In genomic region chr11:86532834-86533233, GRCm38 (mm10) we compare ENCODE assay signal across 8 mouse cellular contexts. TPM values are rescaled to one million over a fixed set of nuclear protein-coding genes. Genes with fewer than 3 reads are reported as not detected.
A peak's percentile ranks its signal among the peaks of the same experiment; 100 is the strongest.
DNase-seq lines count a peak whose midpoint lies in the region; ATAC-seq and TF ChIP-seq lines count a peak whose summit lies in the region.

No protein-coding gene starts in this region.

- peaks cover 45% of the 10 kb centered on the region for H3K36me3 ChIP-seq in heart, postnatal 0 days (replicated peaks; ENCODE audit: control insufficient read depth, insufficient read depth, low read length)
- peaks cover 44% of the 10 kb centered on the region for H3K36me3 ChIP-seq in heart, embryonic 12.5 days
- peaks cover 7% of the 10 kb centered on the region; the same call in 1 of the 2 replicates for H3K36me3 ChIP-seq in forebrain, embryonic 16.5 days (ENCODE audit: control insufficient read depth, insufficient read depth)

- no peak for ATAC-seq in heart, postnatal 0 days (ENCODE audit: insufficient read depth, low read depth)
- no peak for ATAC-seq in heart, embryonic 12.5 days (ENCODE audit: insufficient number of reproducible peaks, low FRiP score)
- ATAC-seq in hematopoietic stem cell, adult 5-6 weeks (replicated peaks in 1 of 2; ENCODE audit: insufficient read depth in 1 of 2, low FRiP score in 2 of 2, low TSS enrichment in 1 of 2, low read depth in 1 of 2, poor library complexity in 2 of 2, severe bottlenecking in 2 of 2) = peak; percentile 53 to 68; a peak in 2 of 4 replicates
- no peak for ATAC-seq in forebrain, embryonic 16.5 days

- H3K4me2 ChIP-seq in heart, postnatal 0 days (ENCODE audit: low read depth, low read length) = no peak overlapping the region
- H3K4me2 ChIP-seq in heart, embryonic 12.5 days = no peak overlapping the region
- no peak overlapping the region for H3K4me2 ChIP-seq in forebrain, embryonic 16.5 days (ENCODE audit: low read length)

- no peak overlapping the region for H3K9ac ChIP-seq in heart, postnatal 0 days (replicated peaks; ENCODE audit: low read depth, low read length)
- H3K9ac ChIP-seq in heart, embryonic 12.5 days = no peak overlapping the region
- no peak overlapping the region for H3K9ac ChIP-seq in forebrain, embryonic 16.5 days (replicated peaks; ENCODE audit: low read depth, low read length)

- no peaks in the 10 kb centered on the region for H3K9me3 ChIP-seq in heart, postnatal 0 days (replicated peaks; ENCODE audit: control insufficient read depth, low read length)
- no peaks in the 10 kb centered on the region for H3K9me3 ChIP-seq in heart, embryonic 12.5 days (replicated peaks)
- no peaks in the 10 kb centered on the region for H3K9me3 ChIP-seq in forebrain, embryonic 16.5 days (ENCODE audit: control insufficient read depth, low read length)

- no peak overlapping the region for H3K27ac ChIP-seq in heart, postnatal 0 days (ENCODE audit: low read depth)
- no peak overlapping the region for H3K27ac ChIP-seq in heart, embryonic 12.5 days (ENCODE audit: poor library complexity, severe bottlenecking)
- no peak overlapping the region for H3K27ac ChIP-seq in forebrain, embryonic 16.5 days (ENCODE audit: low read length)

- DNase-seq in heart, postnatal 0 days (ENCODE audit: low spot score) = peak; percentile 27
- DNase-seq in B cell, adult 2 months = peak; percentile 45 to 48
- peak; percentile 17 for DNase-seq in MN1 (ENCODE audit: low spot score)
- DNase-seq in layer of hippocampus, adult 9-10 months (ENCODE audit: low spot score) = no peak
- DNase-seq in layer of hippocampus, adult 11-12 months (ENCODE audit: low spot score) = no peak

- TF ChIP-seq CTCF in heart, postnatal 0 days (IDR thresholded peaks at IDR 0.05; ENCODE audit: low read depth) = peak; percentile 50

- no peak overlapping the region for H3K4me3 ChIP-seq in heart, postnatal 0 days (ENCODE audit: low read depth, low read length)
- H3K4me3 ChIP-seq in heart, embryonic 12.5 days = no peak overlapping the region
- H3K4me3 ChIP-seq in forebrain, embryonic 16.5 days (replicated peaks; ENCODE audit: low read length) = no peak overlapping the region

- no peaks in the 10 kb centered on the region for H3K27me3 ChIP-seq in heart, postnatal 0 days (ENCODE audit: control insufficient read depth, insufficient read depth, low read length)
- no peaks in the 10 kb centered on the region for H3K27me3 ChIP-seq in heart, embryonic 12.5 days (replicated peaks)
- no peaks in the 10 kb centered on the region for H3K27me3 ChIP-seq in forebrain, embryonic 16.5 days (replicated peaks; ENCODE audit: control insufficient read depth, insufficient read depth, low read length)

- 75% methylated on average over 1 of the region's 1 CpGs for WGBS in heart, postnatal 0 days
- 60% methylated on average over 1 of the region's 1 CpGs for WGBS in heart, embryonic 12.5 days
- WGBS in forebrain, embryonic 16.5 days = 41% methylated on average over 1 of the region's 1 CpGs

- no peak for TF ChIP-seq EP300 in heart, postnatal 0 days (IDR thresholded peaks at IDR 0.05; ENCODE audit: low read depth)

- H3K4me1 ChIP-seq in heart, postnatal 0 days (ENCODE audit: control insufficient read depth, insufficient read depth) = no peaks in the 10 kb centered on the region
- no peaks in the 10 kb centered on the region for H3K4me1 ChIP-seq in heart, embryonic 12.5 days (replicated peaks)
- H3K4me1 ChIP-seq in forebrain, embryonic 16.5 days (replicated peaks; ENCODE audit: control insufficient read depth, insufficient read depth, low read length) = no peaks in the 10 kb centered on the region

RNA-seq across cellular contexts. Expression of gene Rps6kb1, which starts 11.8 kb away (rescaled TPM):
- total RNA-seq in heart, postnatal 0 days (2014; rRNA removed; ENCODE audit: low replicate concordance) = 10.5 and 13.2 TPM in 2 replicates
- polyA plus RNA-seq in heart, postnatal 0 days (2015; fragmentation: Nextera tagmentation; extraction: Ambion mirVana) = 32.7 and 37.1 TPM in 2 replicates
- polyA plus RNA-seq in heart, embryonic 12.5 days (2016; fragmentation: Nextera tagmentation; extraction: Ambion mirVana) = 56.8 and 57.1 TPM in 2 replicates
- total RNA-seq in hematopoietic stem cell, adult 5-6 weeks (2017) = 41.5 and 63.2 TPM in 2 replicates
- polyA plus RNA-seq in forebrain, embryonic 16.5 days (2015; fragmentation: Nextera tagmentation; extraction: Ambion mirVana) = 57.1 and 66.4 TPM in 2 replicates

RNA-seq across cellular contexts. Expression of gene Tubd1, which starts 12.0 kb away (rescaled TPM):
- 2.5 and 16.6 TPM in 2 replicates for total RNA-seq in heart, postnatal 0 days (2014; rRNA removed; ENCODE audit: low replicate concordance)
- 8.0 and 10.6 TPM in 2 replicates for polyA plus RNA-seq in heart, postnatal 0 days (2015; fragmentation: Nextera tagmentation; extraction: Ambion mirVana)
- 11.1 and 11.4 TPM in 2 replicates for polyA plus RNA-seq in heart, embryonic 12.5 days (2016; fragmentation: Nextera tagmentation; extraction: Ambion mirVana)
- total RNA-seq in hematopoietic stem cell, adult 5-6 weeks (2017) = 8.8 and 13.1 TPM in 2 replicates
- 10.9 and 11.3 TPM in 2 replicates for polyA plus RNA-seq in forebrain, embryonic 16.5 days (2015; fragmentation: Nextera tagmentation; extraction: Ambion mirVana)

RNA-seq across cellular contexts. Expression of gene Rnft1, which starts 48.4 kb away (rescaled TPM):
- 9.1 and 26.9 TPM in 2 replicates for total RNA-seq in heart, postnatal 0 days (2014; rRNA removed; ENCODE audit: low replicate concordance)
- polyA plus RNA-seq in heart, postnatal 0 days (2015; fragmentation: Nextera tagmentation; extraction: Ambion mirVana) = 31.3 and 31.4 TPM in 2 replicates
- 45.3 and 46.8 TPM in 2 replicates for polyA plus RNA-seq in heart, embryonic 12.5 days (2016; fragmentation: Nextera tagmentation; extraction: Ambion mirVana)
- total RNA-seq in hematopoietic stem cell, adult 5-6 weeks (2017) = 12.4 and 17.4 TPM in 2 replicates
- polyA plus RNA-seq in forebrain, embryonic 16.5 days (2015; fragmentation: Nextera tagmentation; extraction: Ambion mirVana) = 21.6 and 23.4 TPM in 2 replicates

Comparison
In these comparisons a context has a peak if more than half of its experiments do, and no peak if none do; other contexts are left out.
1. ATAC-seq: peak in hematopoietic stem cell, adult 5-6 weeks (2 of 2); none in heart, postnatal 0 days (single experiment), heart, embryonic 12.5 days (single experiment) and forebrain, embryonic 16.5 days (single experiment).
2. DNase-seq: peak in heart, postnatal 0 days (single experiment), B cell, adult 2 months (2 of 2) and MN1 (single experiment); none in layer of hippocampus, adult 9-10 months (single experiment) and layer of hippocampus, adult 11-12 months (single experiment).